Comparison of ENCODE assay signal across 7 mouse cellular contexts in genomic region chr17:29355461-29355840, GRCm38 (mm10). TPM values are rescaled to one million over a fixed set of nuclear protein-coding genes. Genes with fewer than 3 reads are reported as not detected.
DNase-seq lines count a peak whose midpoint lies in the region; ATAC-seq and TF ChIP-seq lines count a peak whose summit lies in the region.

No protein-coding gene starts in this region.

- peak; percentile 91 for DNase-seq in brain, embryonic 14.5 days (ENCODE audit: low read depth)
- peak; percentile 47 for DNase-seq in kidney, adult 18-20 months
- DNase-seq in lung, postnatal 25 days (ENCODE audit: low spot score): peak; percentile 58
- DNase-seq in testis, postnatal 14 days (ENCODE audit: low spot score): peak; percentile 54
- DNase-seq in layer of hippocampus, postnatal 10 days (ENCODE audit: low spot score in 2 of 2): no peak
- DNase-seq in spleen, postnatal 4 days (ENCODE audit: low spot score in 2 of 2): no peak

- WGBS in embryonic facial prominence, embryonic 13.5 days: 52% methylated on average over 5 of the region's 5 CpGs

- TF ChIP-seq POLR2A in brain, embryonic 14.5 days (IDR thresholded peaks at IDR 0.05; ENCODE audit: borderline replicate concordance, extremely low read depth, insufficient read depth, insufficient read length, poor library complexity, severe bottlenecking): no peak

- TF ChIP-seq CTCF in brain, embryonic 14.5 days (IDR thresholded peaks at IDR 0.05; ENCODE audit: borderline replicate concordance, extremely low read depth, insufficient read depth, insufficient read length): no peak

- no peaks in the 10 kb centered on the region for H3K9me3 ChIP-seq in embryonic facial prominence, embryonic 13.5 days

- H3K27ac ChIP-seq in embryonic facial prominence, embryonic 13.5 days: peak overlapping the region; percentile 78

- H3K36me3 ChIP-seq in embryonic facial prominence, embryonic 13.5 days: no peaks in the 10 kb centered on the region

- no peaks in the 10 kb centered on the region for H3K27me3 ChIP-seq in embryonic facial prominence, embryonic 13.5 days

- H3K4me3 ChIP-seq in embryonic facial prominence, embryonic 13.5 days: no peak overlapping the region

- peak overlapping the region; percentile 62; the same call in 1 of the 2 replicates for H3K4me2 ChIP-seq in embryonic facial prominence, embryonic 13.5 days

- H3K9ac ChIP-seq in embryonic facial prominence, embryonic 13.5 days: peak overlapping the region; percentile 59

- ATAC-seq in embryonic facial prominence, embryonic 13.5 days (ENCODE audit: insufficient number of reproducible peaks, insufficient read depth, low FRiP score, low TSS enrichment, low read depth): no peak

- H3K4me1 ChIP-seq in embryonic facial prominence, embryonic 13.5 days: peaks cover 23% of the 10 kb centered on the region

RNA-seq across cellular contexts. Expression of gene Fgd2, which starts 5.3 kb away (rescaled TPM):
- 6.1 and 6.4 TPM in 2 replicates for polyA plus RNA-seq in brain, embryonic 14.5 days (2012; rRNA removed)
- 11.5 and 12.9 TPM in 2 replicates for polyA plus RNA-seq in embryonic facial prominence, embryonic 13.5 days (2015; fragmentation: Nextera tagmentation; extraction: Ambion mirVana)
- 10 to 100 TPM in 1 of 2 experiments, 1 to 10 TPM in 1; 7.8 to 13.0 TPM for total RNA-seq in layer of hippocampus, postnatal 10 days (2021)

RNA-seq across cellular contexts. Expression of gene Mtch1, which starts 7.7 kb away (rescaled TPM):
- polyA plus RNA-seq in brain, embryonic 14.5 days (2012; rRNA removed): 698 and 767 TPM in 2 replicates
- polyA plus RNA-seq in embryonic facial prominence, embryonic 13.5 days (2015; fragmentation: Nextera tagmentation; extraction: Ambion mirVana): 284 and 299 TPM in 2 replicates
- total RNA-seq in layer of hippocampus, postnatal 10 days (2021): 100 to 1,000 TPM; 505 to 511 TPM

RNA-seq across cellular contexts. Expression of gene Pi16, which starts 38.0 kb away (rescaled TPM):
- 2.9 and 3.6 TPM in 2 replicates for polyA plus RNA-seq in brain, embryonic 14.5 days (2012; rRNA removed)
- polyA plus RNA-seq in embryonic facial prominence, embryonic 13.5 days (2015; fragmentation: Nextera tagmentation; extraction: Ambion mirVana): 0.23 and 0.27 TPM in 2 replicates
- 1 to 10 TPM; 1.7 to 2.1 TPM for total RNA-seq in layer of hippocampus, postnatal 10 days (2021)

Comparison
In these comparisons a context has a peak if more than half of its experiments do, and no peak if none do; other contexts are left out.
1. DNase-seq: peak in brain, embryonic 14.5 days (single experiment), kidney, adult 18-20 months (single experiment), lung, postnatal 25 days (single experiment) and testis, postnatal 14 days (single experiment); none in layer of hippocampus, postnatal 10 days (0 of 2) and spleen, postnatal 4 days (0 of 2).